Mouse (Mus musculus): ENCODE measurements around the gene Mecom. TPM values are rescaled to one million over a fixed set of nuclear protein-coding genes. Genes with fewer than 3 reads are reported as not detected.
A peak's percentile ranks its signal among the peaks of the same experiment; 100 is the strongest.

Gene Mecom
- total RNA-seq, 1 experiment, result 2.3 TPM

- no peak overlapping the region for H3K4me3 ChIP-seq (ENCODE audit: insufficient read depth in 1 of 2, low read depth in 1 of 2, low read length in 2 of 2, poor library complexity in 1 of 2, severe bottlenecking in 1 of 2)
- in situ Hi-C loops (cut with MboI; ENCODE audit: low sequenced_read_pairs in 2 of 2, unreplicated experiment in 2 of 2), result loop anchor here (10.0 to 25.0 kb wide), 2 partner anchors 488 to 496 kb away; no protein-coding TSS in a partner anchor
- no peak for DNase-seq (ENCODE audit: low read depth, low spot score)
- H3K9ac ChIP-seq (ENCODE audit: insufficient read depth, low read depth, low read length, poor library complexity, severe bottlenecking), result no peak overlapping the region
- H3K36me3 ChIP-seq (ENCODE audit: control insufficient read depth, insufficient read depth, low read length, poor library complexity, severe bottlenecking), result no peaks in the 10 kb centered on the region
- peaks cover 0 to 2% of the 10 kb centered on the region in 2 experiments; a peak in 1 of 4 replicates for H3K4me1 ChIP-seq (ENCODE audit: control insufficient read depth in 2 of 2, insufficient read depth in 2 of 2, low read length in 2 of 2, poor library complexity in 1 of 2)
- TF ChIP-seq ZNF384 (IDR thresholded peaks at IDR 0.05; ENCODE audit: low read depth, low read length), result no peak
- TF ChIP-seq HCFC1 (IDR thresholded peaks at IDR 0.05; ENCODE audit: borderline replicate concordance, insufficient read depth, low read length), result no peak
- TF ChIP-seq MAFK (IDR thresholded peaks at IDR 0.05; ENCODE audit: insufficient read depth, low read depth, low read length), result no peak
- no peak for TF ChIP-seq ZC3H11A (IDR thresholded peaks at IDR 0.05; ENCODE audit: borderline replicate concordance, low read depth, low read length)
- TF ChIP-seq CHD2 (IDR thresholded peaks at IDR 0.05; ENCODE audit: low read depth, low read length), result no peak
- H3K27ac ChIP-seq (ENCODE audit: insufficient read depth, low read depth, low read length, poor library complexity, severe bottlenecking), result no peak overlapping the region
- no peaks in the 10 kb centered on the region for H3K9me3 ChIP-seq (ENCODE audit: control insufficient read depth, insufficient read depth, low read depth, low read length)
Observed at GRCm38 (mm10) chr3:30016766-30017165, 531.0 kb downstream of the Mecom start.

- peaks cover 0 to 2% of the 10 kb centered on the region in 2 experiments; a peak in 1 of 4 replicates for H3K4me1 ChIP-seq (ENCODE audit: control insufficient read depth in 2 of 2, insufficient read depth in 2 of 2, low read length in 2 of 2, poor library complexity in 1 of 2)
- no peak for TF ChIP-seq CHD2 (IDR thresholded peaks at IDR 0.05; ENCODE audit: low read depth, low read length)
- no peak for TF ChIP-seq HCFC1 (IDR thresholded peaks at IDR 0.05; ENCODE audit: borderline replicate concordance, insufficient read depth, low read length)
- peak; percentile 73; the same call in 1 of the 2 replicates for TF ChIP-seq ZC3H11A (IDR thresholded peaks at IDR 0.05; ENCODE audit: borderline replicate concordance, low read depth, low read length)
- in situ Hi-C loops (cut with MboI; ENCODE audit: low sequenced_read_pairs in 2 of 2, unreplicated experiment in 2 of 2), result loop anchor here (10.0 to 25.0 kb wide), 2 partner anchors 490 to 497 kb away; no protein-coding TSS in a partner anchor
- no peak overlapping the region for H3K27ac ChIP-seq (ENCODE audit: insufficient read depth, low read depth, low read length, poor library complexity, severe bottlenecking)
- no peaks in the 10 kb centered on the region for H3K9me3 ChIP-seq (ENCODE audit: control insufficient read depth, insufficient read depth, low read depth, low read length)
- H3K4me3 ChIP-seq (ENCODE audit: insufficient read depth in 1 of 2, low read depth in 1 of 2, low read length in 2 of 2, poor library complexity in 1 of 2, severe bottlenecking in 1 of 2), result no peak overlapping the region
- peak; percentile 54 for DNase-seq (ENCODE audit: low read depth, low spot score)
- no peak overlapping the region for H3K9ac ChIP-seq (ENCODE audit: insufficient read depth, low read depth, low read length, poor library complexity, severe bottlenecking)
- no peaks in the 10 kb centered on the region for H3K36me3 ChIP-seq (ENCODE audit: control insufficient read depth, insufficient read depth, low read length, poor library complexity, severe bottlenecking)
Observed at GRCm38 (mm10) chr3:30014962-30015660, 532.7 kb downstream of the Mecom start.

GRCm38 (mm10) chr3:30014279-30014678, 533.5 kb downstream of the Mecom start:
- no peak for DNase-seq (ENCODE audit: low read depth, low spot score)
- H3K27ac ChIP-seq (ENCODE audit: insufficient read depth, low read depth, low read length, poor library complexity, severe bottlenecking), result no peak overlapping the region
- no peaks in the 10 kb centered on the region for H3K9me3 ChIP-seq (ENCODE audit: control insufficient read depth, insufficient read depth, low read depth, low read length)
- no peak overlapping the region for H3K9ac ChIP-seq (ENCODE audit: insufficient read depth, low read depth, low read length, poor library complexity, severe bottlenecking)
- no peaks in the 10 kb centered on the region for H3K36me3 ChIP-seq (ENCODE audit: control insufficient read depth, insufficient read depth, low read length, poor library complexity, severe bottlenecking)
- peaks cover 0 to 2% of the 10 kb centered on the region in 2 experiments; a peak in 1 of 4 replicates for H3K4me1 ChIP-seq (ENCODE audit: control insufficient read depth in 2 of 2, insufficient read depth in 2 of 2, low read length in 2 of 2, poor library complexity in 1 of 2)
- in situ Hi-C loops (cut with MboI; ENCODE audit: low sequenced_read_pairs in 2 of 2, unreplicated experiment in 2 of 2), result loop anchor here (10.0 to 25.0 kb wide), 2 partner anchors 491 to 498 kb away; no protein-coding TSS in a partner anchor
- no peak overlapping the region for H3K4me3 ChIP-seq (ENCODE audit: insufficient read depth in 1 of 2, low read depth in 1 of 2, low read length in 2 of 2, poor library complexity in 1 of 2, severe bottlenecking in 1 of 2)
- TF ChIP-seq ZC3H11A (IDR thresholded peaks at IDR 0.05; ENCODE audit: borderline replicate concordance, low read depth, low read length), result no peak
- TF ChIP-seq CHD2 (IDR thresholded peaks at IDR 0.05; ENCODE audit: low read depth, low read length), result no peak
- TF ChIP-seq HCFC1 (IDR thresholded peaks at IDR 0.05; ENCODE audit: borderline replicate concordance, insufficient read depth, low read length), result no peak
- TF ChIP-seq MAFK (IDR thresholded peaks at IDR 0.05; ENCODE audit: insufficient read depth, low read depth, low read length), result no peak
- no peak for TF ChIP-seq ZNF384 (IDR thresholded peaks at IDR 0.05; ENCODE audit: low read depth, low read length)

DNA sequence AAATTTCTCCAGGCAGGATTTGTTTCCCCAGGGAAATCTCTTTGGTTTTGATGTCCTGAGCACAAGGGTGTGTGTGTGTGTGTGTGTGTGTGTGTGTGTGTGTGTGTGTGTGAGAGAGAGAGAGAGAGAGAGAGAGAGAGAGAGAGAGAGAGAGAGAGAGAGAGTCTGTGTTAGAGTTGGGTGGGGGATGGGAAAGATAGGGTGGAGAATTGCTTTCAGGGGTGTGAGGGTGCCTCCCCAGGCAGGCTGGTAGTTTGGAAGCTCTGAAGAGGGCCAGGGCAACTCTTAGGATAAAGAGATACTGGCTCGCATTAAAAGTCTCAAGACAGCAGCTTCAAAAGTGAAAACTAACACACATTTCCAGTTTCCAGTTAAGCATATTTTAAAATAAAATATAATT, 534.4 kb downstream of the Mecom start:
- Histone ChIP-seq H3K36me3 (ENCODE audit: control insufficient read depth, insufficient read depth, low read length, poor library complexity, severe bottlenecking) (no peaks in the 10 kb centered on the region), H3K27ac (ENCODE audit: insufficient read depth, low read depth, low read length, poor library complexity, severe bottlenecking) (no peak overlapping the region), H3K9me3 (ENCODE audit: control insufficient read depth, insufficient read depth, low read depth, low read length) (no peaks in the 10 kb centered on the region), H3K4me3 (ENCODE audit: insufficient read depth in 1 of 2, low read depth in 1 of 2, low read length in 2 of 2, poor library complexity in 1 of 2, severe bottlenecking in 1 of 2) (no peak overlapping the region), H3K9ac (ENCODE audit: insufficient read depth, low read depth, low read length, poor library complexity, severe bottlenecking) (no peak overlapping the region), H3K4me1 (ENCODE audit: control insufficient read depth in 2 of 2, insufficient read depth in 2 of 2, low read length in 2 of 2, poor library complexity in 1 of 2) (peaks cover 0 to 2% of the 10 kb centered on the region in 2 experiments; a peak in 1 of 4 replicates)
- DNase-seq (ENCODE audit: low read depth, low spot score), result no peak
- in situ Hi-C loops (cut with MboI; ENCODE audit: low sequenced_read_pairs in 2 of 2, unreplicated experiment in 2 of 2), result loop anchor here (10.0 to 25.0 kb wide), 2 partner anchors 491 to 499 kb away; no protein-coding TSS in a partner anchor
- TF ChIP-seq ZNF384 (IDR thresholded peaks at IDR 0.05; ENCODE audit: low read depth, low read length) (no peak), CHD2 (IDR thresholded peaks at IDR 0.05; ENCODE audit: low read depth, low read length) (no peak), ZC3H11A (IDR thresholded peaks at IDR 0.05; ENCODE audit: borderline replicate concordance, low read depth, low read length) (no peak), HCFC1 (IDR thresholded peaks at IDR 0.05; ENCODE audit: borderline replicate concordance, insufficient read depth, low read length) (no peak), MAFK (IDR thresholded peaks at IDR 0.05; ENCODE audit: insufficient read depth, low read depth, low read length) (no peak)
